18 mouse cellular contexts compared by ENCODE assay signal in the genomic region with DNA sequence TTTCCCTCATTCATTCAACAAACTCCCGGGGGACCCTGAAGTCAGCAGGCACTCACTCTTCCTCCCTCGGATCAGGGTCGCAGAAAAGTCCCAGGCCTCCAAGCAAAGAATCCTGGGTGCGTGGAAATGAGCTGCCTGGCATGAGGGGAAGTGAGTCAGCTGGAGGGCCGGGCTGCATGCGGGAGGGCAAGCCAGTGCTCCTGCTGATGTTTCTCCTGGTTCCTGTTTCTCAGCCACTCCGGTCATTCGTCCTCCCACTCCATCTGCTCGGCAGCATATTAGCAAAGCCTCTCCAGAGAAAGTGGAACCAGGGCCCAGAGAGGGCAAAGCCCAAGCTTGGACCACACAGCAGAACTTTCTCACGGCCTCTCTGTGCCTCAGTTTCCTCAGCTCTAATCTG. TPM values are rescaled to one million over a fixed set of nuclear protein-coding genes. Genes with fewer than 3 reads are reported as not detected.
A peak's percentile ranks its signal among the peaks of the same experiment; 100 is the strongest.
DNase-seq lines count a peak whose midpoint lies in the region; ATAC-seq and TF ChIP-seq lines count a peak whose summit lies in the region.
"Had no signal": no experiment of that assay in that cellular context is flagged by ENCODE, and none has a peak within 500 bp of the region (broad histone marks: within the 10 kb centered on the region; RNA-seq: fewer than 3 reads in every experiment).

No protein-coding gene starts in this region.

- H3K36me3 ChIP-seq in heart, adult 2 months (ENCODE audit: control insufficient read depth, insufficient read depth, low read length) = no peaks in the 10 kb centered on the region
- peaks cover 11% of the 10 kb centered on the region; the same call in 1 of the 2 replicates for H3K36me3 ChIP-seq in stomach, embryonic 15.5 days
- 0 out of 2 replicates have a peak, but pooled peaks cover 3% of the 10 kb centered on the region for H3K36me3 ChIP-seq in stomach, postnatal 0 days (ENCODE audit: control insufficient read depth, insufficient read depth, low read length)
- H3K36me3 ChIP-seq in macrophage (ENCODE audit: inconsistent target) = peaks cover 3% of the 10 kb centered on the region; the same call in 1 of the 2 replicates
- 0 out of 2 replicates have a peak, but pooled peaks cover 2% of the 10 kb centered on the region for H3K36me3 ChIP-seq in thymus, adult 2 months (ENCODE audit: control insufficient read depth, insufficient read depth, low read length)

- no peak overlapping the region for H3K4me3 ChIP-seq in heart, adult 2 months
- no peak overlapping the region for H3K4me3 ChIP-seq in stomach, embryonic 15.5 days (replicated peaks)
- H3K4me3 ChIP-seq in stomach, postnatal 0 days (ENCODE audit: low read depth, low read length) = no peak overlapping the region
- H3K4me3 ChIP-seq in macrophage (ENCODE audit: inconsistent target) = peak overlapping the region; percentile 20
- no peak overlapping the region for H3K4me3 ChIP-seq in thymus, adult 2 months (ENCODE audit: control insufficient read depth, insufficient read depth, low read length)
- H3K4me3 ChIP-seq: forebrain, embryonic 10.5 days; heart, embryonic 12.5 days; limb, embryonic 12.5 days; midbrain, embryonic 13.5 days; neural tube, embryonic 12.5 days had no signal

- no peak for ATAC-seq in stomach, embryonic 15.5 days (ENCODE audit: insufficient read depth, low FRiP score, low read depth)
- ATAC-seq in stomach, postnatal 0 days (ENCODE audit: low FRiP score, low TSS enrichment) = no peak
- no peak for ATAC-seq in activated CD4-positive, CD25-positive, alpha-beta regulatory T cell, adult 4 months
- ATAC-seq: midbrain, embryonic 13.5 days; Patski had no signal

- no peak overlapping the region; the same call in 1 of the 2 replicates for H3K27ac ChIP-seq in heart, adult 2 months
- 0 out of 2 replicates have a peak overlapping the region, but pooled peaks have one; percentile 5 for H3K27ac ChIP-seq in stomach, embryonic 15.5 days
- H3K27ac ChIP-seq in stomach, postnatal 0 days (replicated peaks) = no peak overlapping the region
- peak overlapping the region; percentile 78 for H3K27ac ChIP-seq in macrophage
- H3K27ac ChIP-seq in thymus, adult 2 months (ENCODE audit: control insufficient read depth, insufficient read depth, low read length) = no peak overlapping the region
- H3K27ac ChIP-seq: forebrain, embryonic 10.5 days; hindbrain, embryonic 14.5 days; limb, embryonic 12.5 days; midbrain, embryonic 13.5 days; neural tube, embryonic 12.5 days had no signal

- H3K79me2 ChIP-seq in heart, adult 2 months (replicated peaks; ENCODE audit: control insufficient read depth, insufficient read depth, low read length) = no peaks in the 10 kb centered on the region
- H3K79me2 ChIP-seq in macrophage (ENCODE audit: inconsistent target) = peaks cover 30% of the 10 kb centered on the region

- H3K4me1 ChIP-seq in heart, adult 2 months (ENCODE audit: control insufficient read depth, insufficient read depth, low read length) = peaks cover 10% of the 10 kb centered on the region
- peaks cover 38% of the 10 kb centered on the region for H3K4me1 ChIP-seq in stomach, embryonic 15.5 days
- H3K4me1 ChIP-seq in stomach, postnatal 0 days (replicated peaks; ENCODE audit: control insufficient read depth, insufficient read depth) = 0 out of 2 replicates have a peak, but pooled peaks cover 4% of the 10 kb centered on the region
- peaks cover 35% of the 10 kb centered on the region for H3K4me1 ChIP-seq in thymus, adult 2 months (replicated peaks; ENCODE audit: control insufficient read depth, insufficient read depth, low read length)

- TF ChIP-seq CTCF in heart, adult 2 months (IDR thresholded peaks at IDR 0.05) = no peak
- no peak for TF ChIP-seq CTCF in stomach, postnatal 0 days (IDR thresholded peaks at IDR 0.05; ENCODE audit: low read depth)
- TF ChIP-seq CTCF in thymus, adult 2 months (IDR thresholded peaks at IDR 0.05; ENCODE audit: borderline replicate concordance, control insufficient read depth, extremely low read depth, insufficient read depth, low read length, poor library complexity) = no peak

- peak; percentile 32 to 53 for DNase-seq in heart, adult 2 months
- DNase-seq in heart, postnatal 25 days (ENCODE audit: low spot score) = no peak
- no peak for DNase-seq in stomach, postnatal 0 days (ENCODE audit: low spot score)
- no peak for DNase-seq in retina, embryonic 14.5 days (ENCODE audit: low spot score)
- no peak for DNase-seq in thymus, adult 2 months
- DNase-seq: cerebellum, adult 8-10 months; kidney, adult 9 months had no signal

- no peak for TF ChIP-seq EP300 in heart, adult 2 months (IDR thresholded peaks at IDR 0.05; ENCODE audit: insufficient read depth, low read depth, low read length)
- no peak for TF ChIP-seq EP300 in stomach, postnatal 0 days (optimal IDR thresholded peaks at IDR 0.05)

- H3K9me3 ChIP-seq in stomach, embryonic 15.5 days = no peaks in the 10 kb centered on the region
- H3K9me3 ChIP-seq in stomach, postnatal 0 days (ENCODE audit: control insufficient read depth, low read length) = no peaks in the 10 kb centered on the region
- H3K9me3 ChIP-seq: forebrain, embryonic 10.5 days; heart, embryonic 12.5 days; limb, embryonic 12.5 days; midbrain, embryonic 13.5 days; neural tube, embryonic 12.5 days had no signal

- H3K4me2 ChIP-seq in stomach, embryonic 15.5 days = no peak overlapping the region
- H3K4me2 ChIP-seq in stomach, postnatal 0 days (replicated peaks; ENCODE audit: low read depth) = no peak overlapping the region
- H3K4me2 ChIP-seq: heart, embryonic 12.5 days; hindbrain, embryonic 14.5 days; limb, embryonic 12.5 days; midbrain, embryonic 13.5 days; neural tube, embryonic 12.5 days had no signal

- WGBS in heart, adult 2 months = 29% methylated on average over 10 of the region's 10 CpGs
- WGBS in stomach, embryonic 15.5 days = 27% methylated on average over 10 of the region's 10 CpGs
- 41% methylated on average over 10 of the region's 10 CpGs for WGBS in stomach, postnatal 0 days
- under 1% methylated on average over 10 of the region's 10 CpGs for whole genome bisulfite sequencing in macrophage (ENCODE audit: missing documents)
- whole genome bisulfite sequencing in thymus, adult 2 months = 43% methylated on average over 10 of the region's 10 CpGs

- intact Hi-C loops in heart, adult 2 months (cut with DNase I) = loop anchor here (5.0 kb wide), 1 partner anchor 283 kb away; no protein-coding TSS in a partner anchor
- intact Hi-C loops in heart, postnatal 25 days (cut with DNase I) = no loop called here

- H3K27me3 ChIP-seq in heart, adult 2 months (ENCODE audit: control insufficient read depth, insufficient read depth, low read length) = no peaks in the 10 kb centered on the region
- no peaks in the 10 kb centered on the region for H3K27me3 ChIP-seq in stomach, embryonic 15.5 days (replicated peaks)
- H3K27me3 ChIP-seq in stomach, postnatal 0 days (ENCODE audit: control insufficient read depth, insufficient read depth, low read length) = no peaks in the 10 kb centered on the region
- H3K27me3 ChIP-seq in thymus, adult 2 months (ENCODE audit: control insufficient read depth, insufficient read depth, low read length) = no peaks in the 10 kb centered on the region
- H3K27me3 ChIP-seq: CH12.LX; limb, embryonic 12.5 days; neural tube, embryonic 12.5 days; Patski had no signal

- TF ChIP-seq POLR2A in heart, adult 2 months (IDR thresholded peaks at IDR 0.05; ENCODE audit: insufficient read depth, low read depth, low read length) = no peak
- TF ChIP-seq POLR2A in thymus, adult 2 months (IDR thresholded peaks at IDR 0.05; ENCODE audit: control insufficient read depth, extremely low read depth, insufficient read depth, low read length, poor library complexity) = no peak

- H3K9ac ChIP-seq in heart, adult 2 months (ENCODE audit: low read depth, low read length) = no peak overlapping the region
- H3K9ac ChIP-seq in stomach, embryonic 15.5 days = no peak overlapping the region
- no peak overlapping the region for H3K9ac ChIP-seq in stomach, postnatal 0 days (ENCODE audit: low read length)
- H3K9ac ChIP-seq: heart, embryonic 12.5 days; hindbrain, embryonic 14.5 days; limb, embryonic 12.5 days; midbrain, embryonic 13.5 days; neural tube, embryonic 12.5 days had no signal

RNA-seq across cellular contexts. Expression of a gene that starts 3.6 kb away (rescaled TPM):
- 1 to 10 TPM; 1.9 to 2.9 TPM for total RNA-seq in heart, adult 2 months (2021)
- 5.2 and 7.4 TPM in 2 replicates for polyA plus RNA-seq in heart, adult 2 months (2012; rRNA removed)
- 1 to 10 TPM; 2.1 to 3.1 TPM for total RNA-seq in heart, postnatal 25 days (2021)
- 2.4 and 2.5 TPM in 2 replicates for polyA plus RNA-seq in stomach, embryonic 15.5 days (2015; fragmentation: Nextera tagmentation; extraction: Ambion mirVana)
- polyA plus RNA-seq in stomach, postnatal 0 days (2015; fragmentation: Nextera tagmentation; extraction: Ambion mirVana) = 1.5 and 1.6 TPM in 2 replicates
- total RNA-seq in macrophage (2018; cell fraction: chromatin; rRNA removed) = 10 to 100 TPM in 2 of 26 experiments, 1 to 10 TPM in 24; 1.4 to 12.8 (median 4.6) TPM
- total RNA-seq in macrophage (2018; cell fraction: cytosol; rRNA removed) = 10 to 100 TPM in 7 of 26 experiments, 1 to 10 TPM in 19; 2.9 to 21.7 (median 7.9) TPM
- total RNA-seq in macrophage (2018; cell fraction: nucleus; rRNA removed) = 10 to 100 TPM in 18 of 26 experiments, 1 to 10 TPM in 8; 3.3 to 24.8 (median 11.9) TPM
- 2.2 to 3.8 TPM (median 3.6 TPM) in 3 replicates for polyA plus RNA-seq in macrophage (2018)
- polyA plus RNA-seq in activated CD4-positive, CD25-positive, alpha-beta regulatory T cell, adult 4 months (2017; shearing (Covaris generic)) = 10 to 100 TPM; 11.8 to 13.2 TPM
- polyA plus RNA-seq in thymus, adult 2 months (2012; rRNA removed) = 11.3 and 11.4 TPM in 2 replicates
- polyA plus RNA-seq: hindbrain, embryonic 14.5 days; Patski had no signal

RNA-seq across cellular contexts. Expression of a gene that starts 14.0 kb away (rescaled TPM):
- 100 to 1,000 TPM; 168 to 175 TPM for total RNA-seq in heart, adult 2 months (2021)
- polyA plus RNA-seq in heart, adult 2 months (2012; rRNA removed) = 163 and 206 TPM in 2 replicates
- total RNA-seq in heart, postnatal 25 days (2021) = 100 to 1,000 TPM; 196 to 203 TPM
- 101 and 113 TPM in 2 replicates for polyA plus RNA-seq in stomach, embryonic 15.5 days (2015; fragmentation: Nextera tagmentation; extraction: Ambion mirVana)
- 49.1 and 58.7 TPM in 2 replicates for polyA plus RNA-seq in stomach, postnatal 0 days (2015; fragmentation: Nextera tagmentation; extraction: Ambion mirVana)
- total RNA-seq in macrophage (2018; cell fraction: chromatin; rRNA removed) = 10 to 100 TPM in 19 of 26 experiments, 1 to 10 TPM in 7; 3.3 to 45.5 (median 14.6) TPM
- 100 to 1,000 TPM; 134 to 213 (median 179) TPM for total RNA-seq in macrophage (2018; cell fraction: cytosol; rRNA removed)
- total RNA-seq in macrophage (2018; cell fraction: nucleus; rRNA removed) = 100 to 1,000 TPM in 1 of 26 experiments, 10 to 100 TPM in 25; 23.9 to 119 (median 63.2) TPM
- 148 to 197 TPM (median 177 TPM) in 3 replicates for polyA plus RNA-seq in macrophage (2018)
- polyA plus RNA-seq in activated CD4-positive, CD25-positive, alpha-beta regulatory T cell, adult 4 months (2017; shearing (Covaris generic)) = 100 to 1,000 TPM; 106 to 159 TPM
- 398 and 475 TPM in 2 replicates for polyA plus RNA-seq in thymus, adult 2 months (2012; rRNA removed)

RNA-seq across cellular contexts. Expression of a gene that starts 18.3 kb away (rescaled TPM):
- 1 to 10 TPM in 1 of 2 experiments, under 1 TPM in 1; 0.47 to 1.6 TPM for total RNA-seq in heart, adult 2 months (2021)
- 7.4 and 13.1 TPM in 2 replicates for polyA plus RNA-seq in heart, adult 2 months (2012; rRNA removed)
- under 1 TPM; 0.45 to 0.86 TPM for total RNA-seq in heart, postnatal 25 days (2021)
- 8.9 and 9.8 TPM in 2 replicates for polyA plus RNA-seq in stomach, embryonic 15.5 days (2015; fragmentation: Nextera tagmentation; extraction: Ambion mirVana)
- polyA plus RNA-seq in stomach, postnatal 0 days (2015; fragmentation: Nextera tagmentation; extraction: Ambion mirVana) = 7.3 and 7.4 TPM in 2 replicates
- 1 to 10 TPM in 2 of 26 experiments, not detected in 24; 1.3 to 1.8 TPM for total RNA-seq in macrophage (2018; cell fraction: chromatin; rRNA removed)
- under 1 TPM in 3 of 26 experiments, not detected in 23; 0.15 to 0.31 (median 0.17) TPM for total RNA-seq in macrophage (2018; cell fraction: cytosol; rRNA removed)
- total RNA-seq in macrophage (2018; cell fraction: nucleus; rRNA removed) = 1 to 10 TPM in 2 of 26 experiments, not detected in 24; 1.4 TPM
- polyA plus RNA-seq in macrophage (2018) = not detected in 3 replicates
- polyA plus RNA-seq in activated CD4-positive, CD25-positive, alpha-beta regulatory T cell, adult 4 months (2017; shearing (Covaris generic)) = not detected
- 0.62 and 1.7 TPM in 2 replicates for polyA plus RNA-seq in thymus, adult 2 months (2012; rRNA removed)

RNA-seq across cellular contexts. Expression of a gene that starts 34.6 kb away (rescaled TPM):
- 1 to 10 TPM; 3.8 to 4.1 TPM for total RNA-seq in heart, adult 2 months (2021)
- polyA plus RNA-seq in heart, adult 2 months (2012; rRNA removed) = 3.5 and 4.4 TPM in 2 replicates
- total RNA-seq in heart, postnatal 25 days (2021) = 1 to 10 TPM; 3.7 to 4.1 TPM
- 10.2 and 12.7 TPM in 2 replicates for polyA plus RNA-seq in stomach, embryonic 15.5 days (2015; fragmentation: Nextera tagmentation; extraction: Ambion mirVana)
- 4.7 and 4.8 TPM in 2 replicates for polyA plus RNA-seq in stomach, postnatal 0 days (2015; fragmentation: Nextera tagmentation; extraction: Ambion mirVana)
- under 1 TPM in 1 of 26 experiments, not detected in 25; 0.44 TPM for total RNA-seq in macrophage (2018; cell fraction: chromatin; rRNA removed)
- not detected for total RNA-seq in macrophage (2018; cell fraction: cytosol; rRNA removed)
- total RNA-seq in macrophage (2018; cell fraction: nucleus; rRNA removed) = not detected
- not detected in 3 replicates for polyA plus RNA-seq in macrophage (2018)
- polyA plus RNA-seq in activated CD4-positive, CD25-positive, alpha-beta regulatory T cell, adult 4 months (2017; shearing (Covaris generic)) = not detected
- 2.2 and 3.0 TPM in 2 replicates for polyA plus RNA-seq in thymus, adult 2 months (2012; rRNA removed)

RNA-seq across cellular contexts. Expression of a gene that starts 34.8 kb away (rescaled TPM):
- 10 to 100 TPM in 1 of 2 experiments, 1 to 10 TPM in 1; 8.6 to 12.1 TPM for total RNA-seq in heart, adult 2 months (2021)
- 19.6 and 20.0 TPM in 2 replicates for polyA plus RNA-seq in heart, adult 2 months (2012; rRNA removed)
- 10 to 100 TPM; 15.2 to 17.4 TPM for total RNA-seq in heart, postnatal 25 days (2021)
- 3.9 and 4.6 TPM in 2 replicates for polyA plus RNA-seq in stomach, embryonic 15.5 days (2015; fragmentation: Nextera tagmentation; extraction: Ambion mirVana)
- polyA plus RNA-seq in stomach, postnatal 0 days (2015; fragmentation: Nextera tagmentation; extraction: Ambion mirVana) = 3.5 and 5.1 TPM in 2 replicates
- total RNA-seq in macrophage (2018; cell fraction: chromatin; rRNA removed) = 1 to 10 TPM in 2 of 26 experiments, under 1 TPM in 2, not detected in 22; 0.22 to 3.4 (median 0.92) TPM
- under 1 TPM; 0.03 to 0.60 (median 0.14) TPM for total RNA-seq in macrophage (2018; cell fraction: cytosol; rRNA removed)
- total RNA-seq in macrophage (2018; cell fraction: nucleus; rRNA removed) = under 1 TPM in 16 of 26 experiments, not detected in 10; 0.12 to 0.49 (median 0.28) TPM
- polyA plus RNA-seq in macrophage (2018) = 0.15 to 0.32 TPM (median 0.31 TPM) in 3 replicates
- not detected for polyA plus RNA-seq in activated CD4-positive, CD25-positive, alpha-beta regulatory T cell, adult 4 months (2017; shearing (Covaris generic))
- 3.8 and 4.4 TPM in 2 replicates for polyA plus RNA-seq in thymus, adult 2 months (2012; rRNA removed)

Comparison
In these comparisons a context has a peak if more than half of its experiments do, and no peak if none do; other contexts are left out.
1. DNase-seq: peak in heart, adult 2 months (2 of 2); none in heart, postnatal 25 days (single experiment), stomach, postnatal 0 days (single experiment), retina, embryonic 14.5 days (single experiment) and thymus, adult 2 months (single experiment).
2. H3K27ac ChIP-seq: peak in stomach, embryonic 15.5 days (single experiment) and macrophage (single experiment); none in heart, adult 2 months (single experiment), stomach, postnatal 0 days (single experiment) and thymus, adult 2 months (single experiment).